Mouse (Mus musculus): ENCODE data around the gene Gm8909.

DNA sequence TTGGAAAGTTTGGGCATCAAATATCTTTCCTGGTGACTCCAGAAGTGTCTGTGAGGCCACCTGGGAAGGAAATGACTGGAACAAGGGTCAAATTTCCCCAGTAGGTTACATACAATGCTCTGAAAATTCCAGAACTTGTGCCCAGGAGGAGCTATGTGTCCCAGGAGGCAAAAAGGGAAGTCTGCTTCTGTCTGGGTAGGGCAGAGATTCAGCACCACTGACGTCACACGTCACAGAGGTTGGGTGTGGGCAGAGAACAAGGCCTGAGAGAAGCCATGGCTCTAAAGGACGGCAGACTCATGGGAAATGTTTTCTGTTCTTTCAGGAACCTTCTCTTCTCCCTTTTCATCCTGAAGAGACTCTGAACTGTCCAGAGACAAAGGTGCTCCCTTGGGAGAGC, 19.2 kb upstream of the Gm8909 start:
- TF ChIP-seq CTCF (IDR thresholded peaks at IDR 0.05; ENCODE audit: low read depth, low read length) (no peak), POLR2A (IDR thresholded peaks at IDR 0.05; ENCODE audit: extremely low read depth, insufficient read depth, low read length) (no peak)

Data from liver, adult 2 months (tissue).